Mouse (Mus musculus) left cerebral cortex, postnatal 10 days (tissue): ENCODE measurements at regions not wholly inside any gene's neighbourhood (a gene's known extent, or its start where the extent isn't known, plus 50 kb on each side); places are given as distances from the start of the nearest gene placed in this dataset.
A peak's percentile ranks its signal among the peaks of the same experiment; 100 is the strongest.

Experiments used
- DNase-seq, 2 experiments: peaks; one replicate each; pipeline ENCODE4 v3.0.0; 2021 to 2022; ENCODE audit warnings: low spot score in 2 of 2, mixed read lengths in 1 of 2; ENCODE audit errors: extremely low spot score in 1 of 2
- intact Hi-C: fragments of 180-260 bp; cut with DNase I; formaldehyde crosslinking; loops from one replicate; pipeline ENCODE4 v1.15.1; 2025

DNA sequence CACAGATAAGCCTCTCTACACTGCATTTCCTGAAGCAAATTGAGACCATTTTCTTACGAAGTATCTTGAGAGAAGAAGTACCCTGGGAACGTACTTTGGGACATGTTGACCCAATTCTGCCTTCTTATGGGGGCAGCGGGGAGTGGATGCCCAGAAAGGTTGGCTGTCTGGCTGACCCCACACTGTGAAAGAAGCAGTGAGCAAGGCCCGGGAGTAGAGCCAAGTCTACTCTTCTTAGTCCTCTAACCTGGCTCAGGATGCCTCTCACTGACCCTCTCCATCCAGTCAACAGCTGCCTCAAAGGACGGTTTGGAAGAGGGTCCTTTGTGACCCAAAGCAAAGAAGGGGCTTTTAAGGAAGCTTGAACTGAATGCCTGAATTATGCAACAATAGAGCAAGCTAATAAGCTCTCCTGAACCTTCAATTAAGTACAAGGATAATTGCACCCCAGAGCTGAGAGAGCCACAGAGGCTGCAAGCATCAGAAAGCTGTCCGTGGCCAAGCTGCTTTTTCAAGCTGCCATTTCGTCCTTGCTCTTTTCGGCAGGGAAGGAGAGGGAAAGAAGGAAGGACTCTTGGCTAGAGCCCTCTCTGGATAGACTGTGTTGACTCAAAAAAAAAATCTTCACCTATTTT, 70.3 kb downstream of the Pctp start:
- intact Hi-C loops: no loop called here
- DNase-seq: peak; percentile 30 to 50

- intact Hi-C loops: loop anchor here (10.0 kb wide), 4 partner anchors 385 to 825 kb away; partner anchors contain the start of gene Nog
These were observed 73.3 kb downstream of the Pctp start for GRCm38 (mm10) chr11:89929115-89929988.

DNA sequence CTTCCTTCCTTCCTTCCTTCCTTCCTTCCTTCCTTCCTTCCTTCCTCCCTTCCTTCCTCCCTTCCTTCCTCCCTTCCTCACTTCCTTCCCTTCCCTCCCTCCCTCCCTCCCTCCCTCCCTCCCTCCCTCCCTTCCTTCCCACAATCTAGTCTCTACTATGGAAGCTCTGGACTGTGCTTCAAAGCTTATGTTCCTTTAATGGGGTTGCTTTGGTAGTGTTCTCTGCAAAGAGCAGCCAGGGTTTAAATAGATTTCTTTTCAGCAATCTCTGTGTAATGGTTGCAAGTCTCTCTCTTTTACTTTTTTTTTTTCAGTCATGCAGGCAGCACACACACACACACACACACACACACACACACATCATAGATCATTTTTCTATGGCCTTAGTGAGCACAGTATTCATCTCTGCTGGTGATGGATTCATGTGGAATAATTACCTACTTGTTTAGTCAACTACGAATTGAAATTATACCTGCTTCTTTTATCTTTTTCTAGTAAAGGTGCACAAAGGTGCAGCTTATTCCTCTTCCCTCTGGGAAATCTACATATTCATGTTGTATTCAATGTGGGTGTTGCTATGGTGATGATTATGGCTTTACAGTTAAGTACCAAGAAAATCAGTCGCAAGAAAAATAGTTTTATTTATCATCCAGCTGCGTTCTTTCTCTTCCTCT, 75.1 kb downstream of the Pctp start:
- DNase-seq: no peak
- intact Hi-C loops: loop anchor here (10.0 kb wide), 4 partner anchors 383 to 823 kb away; partner anchors contain the start of gene Nog

More at GRCm38 (mm10) chr11:89929115-89929988, 73.3 kb downstream of the Pctp start:
- DNase-seq: no peak

- no peak for DNase-seq
- intact Hi-C loops: loop anchor here (10.0 kb wide), 4 partner anchors 378 to 818 kb away; partner anchors contain the start of gene Nog
These were observed 80.1 kb downstream of the Pctp start for GRCm38 (mm10) chr11:89922551-89922950.

DNA sequence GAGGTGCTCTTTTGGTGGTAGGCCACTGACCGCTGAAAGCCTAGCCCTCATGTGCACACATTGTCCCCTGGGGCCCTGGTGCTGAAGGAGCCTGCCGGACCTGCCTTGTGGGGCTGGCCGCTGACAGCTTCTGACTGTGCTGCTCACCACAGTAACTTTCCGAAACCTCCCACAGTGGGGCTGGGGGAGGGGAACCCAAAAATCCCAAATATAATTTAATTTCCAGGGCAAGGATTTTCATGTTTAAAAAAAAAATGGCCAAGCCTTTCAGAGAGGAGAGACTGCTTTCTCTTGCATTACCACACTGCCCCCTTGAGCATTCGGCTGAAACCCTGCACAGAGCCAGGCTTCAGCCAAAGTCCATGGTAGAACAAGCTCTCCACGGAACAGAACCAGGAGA, 81.5 kb downstream of the Pctp start:
- intact Hi-C loops: loop anchor here (10.0 kb wide), 4 partner anchors 376 to 816 kb away; partner anchors contain the start of gene Nog
- peak; percentile 70 to 72 for DNase-seq

GRCm38 (mm10) chr11:89915795-89916194, 86.9 kb downstream of the Pctp start:
- intact Hi-C loops: no loop called here
- no peak for DNase-seq

- intact Hi-C loops: no loop called here
- DNase-seq: no peak
These were observed 88.1 kb downstream of the Pctp start for GRCm38 (mm10) chr11:89914577-89914976.

- no peak for DNase-seq
- intact Hi-C loops: no loop called here
These were observed 101.4 kb downstream of the Pctp start for GRCm38 (mm10) chr11:89901241-89901740.

- no peak for DNase-seq
- intact Hi-C loops: no loop called here
These were observed 104.2 kb downstream of the Pctp start for GRCm38 (mm10) chr11:89898516-89898915.

DNA sequence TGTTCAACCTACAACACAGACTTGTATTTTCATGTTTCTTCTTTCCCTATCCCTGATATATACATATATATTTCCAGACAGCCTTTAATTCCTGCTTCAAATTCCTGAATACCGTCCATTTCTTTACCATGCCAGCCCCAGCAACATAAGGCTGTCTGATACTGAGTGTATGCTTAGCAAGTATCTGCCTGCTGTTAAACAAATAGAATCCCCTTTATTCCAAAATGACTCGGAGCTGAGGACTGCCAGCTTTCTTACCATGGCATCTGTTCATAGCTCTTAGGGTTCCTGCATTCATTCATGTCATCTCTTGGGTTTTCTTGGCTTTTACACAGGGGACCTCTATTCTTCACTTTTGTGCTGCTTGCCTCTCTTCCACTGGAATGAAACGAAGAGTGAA, 105.8 kb downstream of the Pctp start:
- intact Hi-C loops: no loop called here

DNA sequence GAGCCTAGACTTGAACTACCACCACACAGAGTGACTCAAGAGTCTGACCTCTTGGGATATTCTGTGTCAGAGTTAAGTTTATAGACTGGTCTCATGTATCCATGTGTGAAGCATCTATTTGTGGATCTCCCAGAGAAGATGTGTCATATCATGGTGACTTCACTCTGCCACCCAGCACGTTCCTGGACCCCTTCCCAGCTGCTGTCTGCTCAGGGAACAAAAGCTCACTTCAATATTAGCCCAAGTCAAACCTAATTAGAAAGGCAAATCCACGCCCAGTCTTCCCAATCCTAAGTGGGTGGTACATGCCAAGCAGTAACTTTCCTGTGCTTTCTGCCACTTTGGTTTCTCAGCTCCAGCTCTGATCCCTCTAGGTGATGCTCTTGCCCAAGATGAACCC, 94.1 kb upstream of the Ankfn1 start:
- intact Hi-C loops: no loop called here
- DNase-seq: peak in 1 of 2 experiments; percentile 25

More for the DNA sequence above, 105.8 kb downstream of the Pctp start:
- no peak for DNase-seq

GRCm38 (mm10) chr11:89867575-89867974, 90.1 kb upstream of the Ankfn1 start:
- intact Hi-C loops: no loop called here
- no peak for DNase-seq

- intact Hi-C loops: no loop called here
- no peak for DNase-seq
These were observed 78.8 kb upstream of the Ankfn1 start for GRCm38 (mm10) chr11:89856184-89856769.

GRCm38 (mm10) chr11:89841853-89842252, 64.4 kb upstream of the Ankfn1 start:
- peak in 1 of 2 experiments; percentile 13 for DNase-seq
- intact Hi-C loops: no loop called here

DNA sequence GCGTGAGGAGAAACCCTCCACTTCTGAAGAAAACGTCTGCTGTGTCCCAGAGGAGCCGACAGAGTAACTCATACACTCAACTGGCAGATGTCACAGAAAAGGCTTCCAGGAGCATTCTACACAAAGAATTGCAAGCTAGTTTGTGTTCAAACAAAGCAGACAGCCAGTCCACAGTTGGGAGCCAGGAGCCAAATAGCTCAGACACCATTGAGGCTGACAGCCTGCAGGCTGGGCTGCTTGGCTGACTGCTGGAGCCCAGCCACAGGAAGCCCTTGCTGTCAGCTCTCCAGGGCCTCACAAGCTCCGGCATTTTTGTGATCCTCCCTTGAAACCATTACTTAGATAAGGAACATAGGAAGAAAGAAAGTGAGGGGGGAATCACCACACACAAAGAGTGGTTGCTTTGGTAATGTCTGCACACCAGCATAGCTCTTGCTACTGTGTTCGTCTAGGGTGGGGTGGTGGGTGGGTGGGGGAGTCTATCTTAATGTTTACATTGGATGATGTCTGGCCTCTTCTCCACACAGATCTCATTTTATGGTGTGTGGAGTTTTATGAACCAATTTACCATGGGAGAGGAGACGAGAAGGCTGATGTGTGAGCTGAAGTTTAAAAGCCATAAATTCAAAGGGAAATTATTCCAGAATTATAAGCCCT, 62.3 kb upstream of the Ankfn1 start:
- DNase-seq: peak; percentile 27 to 34
- intact Hi-C loops: no loop called here

GRCm38 (mm10) chr11:89837995-89838394, 60.5 kb upstream of the Ankfn1 start:
- intact Hi-C loops: no loop called here
- DNase-seq: no peak

DNA sequence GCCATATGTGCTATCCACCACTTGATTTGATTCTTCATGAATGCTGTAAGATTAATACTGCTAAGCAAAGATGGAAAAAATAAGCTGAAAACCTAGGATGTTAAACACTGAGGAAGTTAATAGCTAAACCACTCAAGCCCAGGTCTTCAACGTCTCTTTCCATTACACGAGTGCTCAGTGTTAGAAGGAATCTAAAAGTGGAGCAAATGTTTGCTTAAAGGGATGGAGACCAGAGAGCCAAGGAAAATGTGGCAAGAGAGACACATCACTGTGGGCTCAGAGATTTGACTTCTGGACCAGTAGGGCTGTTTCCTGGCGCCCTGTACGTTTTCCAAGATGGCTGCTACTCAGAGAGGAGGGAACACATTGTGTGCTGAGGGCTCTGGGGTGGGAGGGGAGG, 59.4 kb upstream of the Ankfn1 start:
- intact Hi-C loops: no loop called here
- DNase-seq: no peak

DNA sequence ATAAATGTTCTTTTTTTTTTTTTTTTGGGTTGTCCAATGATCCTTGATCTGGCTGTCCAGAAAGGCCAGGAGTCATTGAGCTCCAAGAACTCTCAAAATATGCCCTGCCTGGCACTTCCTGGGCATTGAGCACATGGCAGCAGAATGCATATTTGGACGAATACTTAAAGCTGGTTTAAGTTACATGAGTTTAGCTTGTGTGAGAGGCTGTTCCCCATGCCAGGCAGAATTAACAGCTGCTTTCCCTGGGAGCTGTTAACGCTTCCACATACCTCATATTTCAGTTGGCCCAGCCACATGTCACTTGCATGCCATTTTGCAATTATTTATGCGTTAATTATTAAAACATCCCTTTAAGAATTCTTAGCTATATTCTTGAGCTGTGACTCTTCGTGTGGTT, 56.6 kb upstream of the Ankfn1 start:
- DNase-seq: no peak

More for the DNA sequence above, 56.6 kb upstream of the Ankfn1 start:
- intact Hi-C loops: no loop called here
